Mouse (Mus musculus) ES-Bruce4 (cell line): Measurements from ENCODE around the gene Tor1a. TPM values are rescaled to one million over a fixed set of nuclear protein-coding genes. Genes with fewer than 3 reads are reported as not detected.
A peak's percentile ranks its signal among the peaks of the same experiment; 100 is the strongest.
"Not testable (repeated sequence)": the region's sequence is repeated elsewhere in the genome, so short reads cannot be mapped to it uniquely, and the experiment has no call there.

Source experiments
- H3K27ac ChIP-seq: 2 replicates; pipeline ENCODE4 v1.5.1; 2012; ENCODE audit warnings: low read length, inconsistent platforms; ENCODE audit not compliant: insufficient read depth
- H3K27me3 ChIP-seq: 2 replicates; pipeline ENCODE4 v1.6.1; 2012; ENCODE audit warnings: mild to moderate bottlenecking, low read length, inconsistent platforms; ENCODE audit not compliant: control insufficient read depth, poor library complexity, insufficient read depth, severe bottlenecking
- H3K36me3 ChIP-seq: 2 replicates; pipeline ENCODE4 v1.6.1; 2012; ENCODE audit warnings: inconsistent platforms, mild to moderate bottlenecking, low read length, moderate library complexity; ENCODE audit not compliant: control insufficient read depth, poor library complexity, insufficient read depth, severe bottlenecking
- H3K4me1 ChIP-seq: one replicate; pipeline ENCODE4 v1.8.1; 2011; ENCODE audit warnings: low read length; ENCODE audit not compliant: control insufficient read depth, insufficient read depth
- H3K4me3 ChIP-seq: 2 replicates; pipeline ENCODE4 v1.5.1; 2011; ENCODE audit warnings: low read depth, mild to moderate bottlenecking, low read length
- H3K9ac ChIP-seq: 2 replicates; pipeline ENCODE4 v1.6.1; 2012; ENCODE audit warnings: low read depth, mild to moderate bottlenecking, inconsistent platforms; ENCODE audit not compliant: poor library complexity, severe bottlenecking
- H3K9me3 ChIP-seq: replicated peaks from 2 replicates; pipeline ENCODE4 v1.6.1; 2012; ENCODE audit warnings: mild to moderate bottlenecking, low read length, inconsistent platforms; ENCODE audit not compliant: control insufficient read depth, poor library complexity, insufficient read depth, severe bottlenecking
- CTCF ChIP-seq: IDR thresholded peaks from one replicate; pipeline ENCODE4 v1.8.1; 2011; ENCODE audit warnings: low read depth, low read length
- EP300 ChIP-seq: IDR thresholded peaks from 2 replicates; pipeline ENCODE4 v1.6.1; 2011; ENCODE audit warnings: low read depth, low read length; ENCODE audit not compliant: insufficient read depth
- POLR2A ChIP-seq: IDR thresholded peaks from one replicate; pipeline ENCODE4 v1.8.1; 2011; ENCODE audit warnings: low read length; ENCODE audit not compliant: insufficient read depth
- polyA plus RNA-seq: library from polyadenylated mRNA; stranded (reverse); fragments of >200 nt; gene quantifications from 2 replicates; pipeline ENCODE4 v1.2.4, GENCODE M21; 2011; ENCODE audit warnings: low read depth; ENCODE audit not compliant: missing spikeins, insufficient read depth, insufficient read length

Tor1a gene
- polyA plus RNA-seq, 1 experiment = 31.0 TPM

DNA sequence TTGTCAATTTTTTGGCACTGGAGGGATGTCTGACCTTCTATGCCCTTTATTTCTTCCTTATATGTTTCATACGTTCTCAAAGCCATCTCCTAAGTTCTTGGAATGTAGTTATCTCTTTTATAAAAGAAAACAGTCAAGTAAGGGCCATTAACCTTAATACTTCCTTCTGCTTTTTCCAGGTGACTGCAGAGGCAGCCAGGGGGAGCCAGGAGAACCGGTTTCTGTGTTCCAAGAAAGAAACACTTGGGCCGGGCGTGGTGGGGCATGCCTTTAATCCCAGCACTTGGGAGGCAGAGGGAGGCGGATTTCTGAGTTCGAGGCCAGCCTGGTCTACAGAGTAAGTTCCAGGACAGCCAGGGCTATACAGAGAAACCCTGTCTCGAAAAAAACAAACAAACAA lies 25.6 kb downstream of the Tor1a start:
- H3K27ac ChIP-seq = 0 out of 2 replicates have a peak overlapping the region, but pooled peaks have one; percentile 17
- TF ChIP-seq CTCF = peak; percentile 10
- not testable (repeated sequence) for H3K4me1 ChIP-seq, H3K36me3 ChIP-seq, H3K27me3 ChIP-seq, H3K9ac ChIP-seq, H3K4me3 ChIP-seq, H3K9me3 ChIP-seq

DNA sequence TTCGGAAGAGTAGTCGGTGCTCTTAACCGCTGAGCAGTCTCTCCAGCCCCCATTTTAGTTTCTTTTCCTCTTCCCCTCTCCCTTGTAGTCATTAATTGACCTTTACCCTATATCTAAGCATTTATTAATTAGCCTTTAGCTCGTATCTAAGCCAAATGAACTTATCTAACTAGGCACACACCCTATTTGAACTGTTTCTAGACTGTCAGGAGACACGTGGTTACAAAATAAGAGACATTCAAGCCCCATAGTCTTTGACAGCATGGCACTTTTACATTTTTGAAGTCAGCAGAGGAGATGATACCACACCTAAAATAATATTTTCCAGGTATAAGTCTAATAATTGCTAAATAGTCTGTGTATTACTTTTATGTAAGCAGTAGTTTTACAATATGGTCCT lies 26.1 kb downstream of the Tor1a start:
- H3K4me1 ChIP-seq = peaks cover 3% of the 10 kb centered on the region
- no peaks in the 10 kb centered on the region for H3K27me3 ChIP-seq
- H3K36me3 ChIP-seq = no peaks in the 10 kb centered on the region; the same call in 1 of the 2 replicates
- H3K9ac ChIP-seq = no peak overlapping the region
- no peak overlapping the region for H3K4me3 ChIP-seq
- H3K27ac ChIP-seq = no peak overlapping the region
- TF ChIP-seq CTCF (no peak), POLR2A (no peak), EP300 (no peak)
- H3K9me3 ChIP-seq = no peaks in the 10 kb centered on the region

DNA sequence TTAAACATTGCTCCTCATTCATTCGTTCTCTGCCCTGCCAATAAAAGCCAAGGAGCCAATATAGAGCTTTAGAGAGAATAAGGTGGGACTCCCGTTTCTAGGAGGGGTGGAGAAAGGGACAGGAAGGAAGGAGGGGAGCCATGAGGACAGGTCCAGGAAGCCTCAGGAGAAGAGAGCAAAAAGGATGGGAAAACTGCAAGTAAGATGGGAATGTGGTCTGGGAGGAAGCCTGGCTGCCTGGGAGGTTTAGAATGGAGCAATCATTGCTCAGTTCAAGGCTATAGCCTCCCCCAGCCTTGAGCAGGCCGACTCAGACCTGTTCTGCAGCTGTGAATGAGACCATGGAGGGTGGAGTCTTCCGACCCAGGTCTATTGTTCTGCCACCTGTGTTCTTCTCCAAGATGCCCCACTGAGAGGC lies 29.1 kb downstream of the Tor1a start:
- 0 out of 2 replicates have a peak overlapping the region, but pooled peaks have one; percentile 2 for H3K9ac ChIP-seq
- peak overlapping the region; percentile 79 for H3K4me3 ChIP-seq
- peaks cover 6% of the 10 kb centered on the region for H3K4me1 ChIP-seq
- TF ChIP-seq POLR2A (peak; percentile 36), CTCF (no peak), EP300 (peak; percentile 77)
- no peaks in the 10 kb centered on the region for H3K27me3 ChIP-seq
- H3K36me3 ChIP-seq = no peaks in the 10 kb centered on the region; the same call in 1 of the 2 replicates
- H3K9me3 ChIP-seq = no peaks in the 10 kb centered on the region
- H3K27ac ChIP-seq = peak overlapping the region; percentile 92

DNA sequence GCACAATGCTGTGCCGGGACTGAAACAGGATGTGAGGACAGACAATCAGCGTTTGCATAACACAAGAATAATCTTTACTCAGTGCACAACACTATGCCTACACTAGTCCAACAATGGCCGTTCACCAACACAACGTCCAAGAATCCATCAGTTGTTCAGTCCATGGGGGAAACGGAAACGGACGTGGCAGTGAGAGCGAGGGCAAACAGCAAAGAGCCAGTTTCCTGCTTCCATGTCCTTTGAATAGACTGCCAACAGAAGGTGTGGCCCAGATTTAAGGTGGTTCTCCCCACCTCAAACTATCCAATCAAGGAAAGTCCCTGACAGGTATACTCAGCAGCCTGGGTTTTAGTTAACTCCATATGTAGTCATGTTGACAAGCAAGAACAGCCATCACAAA lies 30.0 kb downstream of the Tor1a start:
- H3K27ac ChIP-seq = peak overlapping the region; percentile 92
- H3K9me3 ChIP-seq = no peaks in the 10 kb centered on the region
- H3K36me3 ChIP-seq = no peaks in the 10 kb centered on the region; the same call in 1 of the 2 replicates
- peak; percentile 57; the same call in 1 of the 2 replicates for TF ChIP-seq EP300
- TF ChIP-seq CTCF = no peak
- H3K27me3 ChIP-seq = no peaks in the 10 kb centered on the region
- H3K4me1 ChIP-seq = peaks cover 6% of the 10 kb centered on the region
- H3K4me3 ChIP-seq = peak overlapping the region; percentile 73
- peak overlapping the region; percentile 6; the same call in 1 of the 2 replicates for H3K9ac ChIP-seq

DNA sequence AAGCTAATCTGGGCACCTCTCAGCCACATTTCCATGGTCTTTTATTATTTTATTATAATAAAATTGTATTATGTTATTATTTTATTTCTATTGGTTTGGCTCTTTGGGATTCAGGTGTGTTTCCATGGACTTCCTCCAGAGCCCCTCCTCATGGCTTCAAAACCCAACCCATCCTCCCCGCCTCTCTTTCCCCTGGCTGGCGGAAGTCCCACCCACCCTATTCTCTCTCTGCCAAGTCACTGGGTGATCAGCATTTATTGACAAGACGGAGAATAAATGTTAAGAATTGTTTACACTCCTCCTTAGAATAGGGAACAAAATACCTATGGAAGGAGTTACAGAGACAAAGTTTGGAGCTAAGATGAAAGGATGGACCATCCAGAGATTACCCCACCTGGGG lies 30.9 kb downstream of the Tor1a start:
- H3K27me3 ChIP-seq = no peaks in the 10 kb centered on the region
- no peak overlapping the region for H3K27ac ChIP-seq
- TF ChIP-seq POLR2A = no peak
- no peak for TF ChIP-seq CTCF
- no peak for TF ChIP-seq EP300
- H3K4me1 ChIP-seq = peaks cover 6% of the 10 kb centered on the region
- no peak overlapping the region for H3K4me3 ChIP-seq
- H3K36me3 ChIP-seq = no peaks in the 10 kb centered on the region; the same call in 1 of the 2 replicates
- no peak overlapping the region for H3K9ac ChIP-seq
- no peaks in the 10 kb centered on the region for H3K9me3 ChIP-seq

DNA sequence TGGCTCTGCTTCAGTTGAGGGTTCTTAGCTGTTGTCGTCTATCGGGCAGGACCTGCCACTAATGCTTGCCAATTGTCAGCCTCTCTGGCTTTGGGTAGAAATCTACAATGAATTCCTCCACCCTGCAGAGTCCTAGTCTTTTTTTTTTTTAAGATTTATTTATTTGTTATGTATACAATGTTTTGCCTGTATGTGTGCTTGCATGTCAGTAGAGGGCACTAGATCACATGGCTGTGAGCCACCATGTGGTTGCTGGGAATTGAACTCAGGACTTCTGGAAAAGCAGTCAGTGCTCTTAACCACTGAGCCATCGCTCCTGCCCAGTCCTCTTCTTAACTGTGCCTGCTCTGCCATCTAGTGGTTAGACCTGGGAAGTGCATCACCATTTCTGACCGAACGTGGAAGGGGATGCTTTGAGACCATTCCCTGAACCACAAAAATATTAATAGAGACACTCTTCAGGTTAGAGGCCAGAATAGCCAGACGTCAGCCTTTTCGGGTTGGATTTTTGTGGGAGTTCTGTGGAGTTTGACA lies 33.7 kb downstream of the Tor1a start:
- no peaks in the 10 kb centered on the region for H3K27me3 ChIP-seq
- H3K4me1 ChIP-seq = peaks cover 6% of the 10 kb centered on the region
- no peak overlapping the region for H3K9ac ChIP-seq
- no peak overlapping the region for H3K4me3 ChIP-seq
- no peak overlapping the region for H3K27ac ChIP-seq
- peak; percentile 84 for TF ChIP-seq CTCF
- 0 out of 2 replicates have a peak, but pooled peaks have one; percentile 10 for TF ChIP-seq EP300
- TF ChIP-seq POLR2A = no peak
- H3K9me3 ChIP-seq = no peaks in the 10 kb centered on the region
- no peaks in the 10 kb centered on the region for H3K36me3 ChIP-seq
